Mouse (Mus musculus) embryo, embryonic 9.5 days (tissue): Measurements from ENCODE around the gene Birc5.
"Not testable (repeated sequence)": the region's sequence is repeated elsewhere in the genome, so short reads cannot be mapped to it uniquely, and the experiment has no call there.

Experiments used
- DNase-seq: peaks from one replicate; pipeline ENCODE4 v3.0.0-alpha.2; 2017; ENCODE audit errors: extremely low spot score

Gene Birc5

GRCm38 (mm10) chr11:117826916-117827315 lies 22.1 kb upstream of the Birc5 start:
- DNase-seq, result no peak

- no peak for DNase-seq
Observed at GRCm38 (mm10) chr11:117827386-117827785, 21.7 kb upstream of the Birc5 start.

GRCm38 (mm10) chr11:117828149-117828887 lies 20.7 kb upstream of the Birc5 start:
- no peak for DNase-seq

GRCm38 (mm10) chr11:117828888-117829604 lies 20.0 kb upstream of the Birc5 start:
- no peak for DNase-seq

- DNase-seq, result no peak
Observed at GRCm38 (mm10) chr11:117829671-117830215, 19.3 kb upstream of the Birc5 start.

- no peak for DNase-seq
Observed at GRCm38 (mm10) chr11:117830401-117830800, 18.6 kb upstream of the Birc5 start.

- DNase-seq, result peak; percentile 90
Observed at GRCm38 (mm10) chr11:117832086-117832969, 16.7 kb upstream of the Birc5 start.

GRCm38 (mm10) chr11:117833509-117833908 lies 15.5 kb upstream of the Birc5 start:
- not testable (repeated sequence) for DNase-seq

- DNase-seq, result no peak
Observed at GRCm38 (mm10) chr11:117834086-117834485, 15.0 kb upstream of the Birc5 start.

- DNase-seq, result no peak
Observed at GRCm38 (mm10) chr11:117836306-117836705, 12.7 kb upstream of the Birc5 start.

- DNase-seq, result no peak
Observed at GRCm38 (mm10) chr11:117838572-117838971, 10.5 kb upstream of the Birc5 start.

- no peak for DNase-seq
Observed at GRCm38 (mm10) chr11:117839021-117839420, 10.0 kb upstream of the Birc5 start.

- DNase-seq, result no peak
Observed at GRCm38 (mm10) chr11:117840910-117841309, 8.1 kb upstream of the Birc5 start.

GRCm38 (mm10) chr11:117843434-117843833 lies 5.6 kb upstream of the Birc5 start:
- DNase-seq, result no peak

- no peak for DNase-seq
Observed at GRCm38 (mm10) chr11:117844997-117845396, 4.1 kb upstream of the Birc5 start.

GRCm38 (mm10) chr11:117845651-117846050 lies 3.4 kb upstream of the Birc5 start:
- DNase-seq, result no peak

- DNase-seq, result no peak
Observed at GRCm38 (mm10) chr11:117846640-117847039, 2.4 kb upstream of the Birc5 start.

GRCm38 (mm10) chr11:117847593-117848215 lies 1.3 kb upstream of the Birc5 start:
- DNase-seq, result no peak

- DNase-seq, result no peak
Observed at GRCm38 (mm10) chr11:117848271-117848984, 623 bp upstream of the Birc5 start.

GRCm38 (mm10) chr11:117852875-117853274 lies 3.8 kb downstream of the Birc5 start:
- no peak for DNase-seq

GRCm38 (mm10) chr11:117854241-117854640 lies 5.2 kb downstream of the Birc5 start:
- DNase-seq, result no peak
